In the genomic region with DNA sequence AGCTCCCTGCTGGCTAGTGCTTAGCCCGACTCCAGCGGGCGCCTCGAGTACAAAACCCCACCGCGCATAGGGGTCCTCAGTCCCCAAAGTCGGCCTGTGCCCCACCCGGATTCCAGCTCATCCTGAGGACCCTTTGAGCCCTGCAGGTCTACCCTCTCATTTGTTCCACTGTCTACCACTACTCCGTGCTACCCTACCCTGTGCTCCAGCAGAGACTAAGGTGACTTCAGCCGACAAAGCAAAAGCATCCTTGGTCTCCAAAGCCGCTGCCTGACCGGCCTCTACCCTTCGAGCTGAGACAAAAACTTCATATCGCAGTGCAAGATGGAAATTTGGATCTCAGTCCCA, we compare ENCODE assay signal across 8 mouse cellular contexts. TPM values are rescaled to one million over a fixed set of nuclear protein-coding genes. Genes with fewer than 3 reads are reported as not detected.
DNase-seq lines count a peak whose midpoint lies in the region; ATAC-seq and TF ChIP-seq lines count a peak whose summit lies in the region.

No protein-coding gene starts in this region.

- H3K4me1 ChIP-seq in kidney, embryonic 14.5 days (ENCODE audit: control insufficient read depth, insufficient read depth, low read length), result peaks cover 39% of the 10 kb centered on the region
- H3K4me1 ChIP-seq in bone marrow macrophage, adult 2 months (ENCODE audit: control insufficient read depth, insufficient read depth, low read length), result peaks cover 12% of the 10 kb centered on the region
- H3K4me1 ChIP-seq in hindbrain, embryonic 13.5 days (replicated peaks), result peaks cover 42% of the 10 kb centered on the region
- H3K4me1 ChIP-seq in midbrain, embryonic 12.5 days, result peaks cover 37% of the 10 kb centered on the region

- 11% methylated on average over 14 of the region's 14 CpGs for WGBS in kidney, embryonic 14.5 days
- WGBS in hindbrain, embryonic 13.5 days, result 11% methylated on average over 14 of the region's 14 CpGs
- 13% methylated on average over 14 of the region's 14 CpGs for WGBS in midbrain, embryonic 12.5 days

- ATAC-seq in kidney, embryonic 14.5 days (ENCODE audit: low FRiP score, low TSS enrichment), result no peak; the same call in 1 of the 2 replicates
- peak; percentile 58 for ATAC-seq in hindbrain, embryonic 13.5 days (ENCODE audit: low FRiP score)
- ATAC-seq in midbrain, embryonic 12.5 days (ENCODE audit: low FRiP score, low read depth), result peak; percentile 72
- ATAC-seq in CD4-positive, CD25-positive, alpha-beta regulatory T cell, adult 4 months, result no peak

- no peaks in the 10 kb centered on the region for H3K36me3 ChIP-seq in kidney, embryonic 14.5 days (ENCODE audit: control insufficient read depth, insufficient read depth, low read length)
- H3K36me3 ChIP-seq in hindbrain, embryonic 13.5 days, result no peaks in the 10 kb centered on the region
- H3K36me3 ChIP-seq in midbrain, embryonic 12.5 days, result no peaks in the 10 kb centered on the region

- H3K9ac ChIP-seq in kidney, embryonic 14.5 days (ENCODE audit: low read depth, low read length), result peak overlapping the region; percentile 82
- peak overlapping the region; percentile 80 for H3K9ac ChIP-seq in hindbrain, embryonic 13.5 days
- H3K9ac ChIP-seq in midbrain, embryonic 12.5 days (replicated peaks), result peak overlapping the region; percentile 79

- H3K9me3 ChIP-seq in kidney, embryonic 14.5 days (ENCODE audit: control insufficient read depth, low read length), result no peaks in the 10 kb centered on the region
- no peaks in the 10 kb centered on the region for H3K9me3 ChIP-seq in hindbrain, embryonic 13.5 days
- no peaks in the 10 kb centered on the region for H3K9me3 ChIP-seq in midbrain, embryonic 12.5 days

- peak overlapping the region; percentile 81 for H3K27ac ChIP-seq in kidney, embryonic 14.5 days (ENCODE audit: low read depth, low read length)
- no peak overlapping the region for H3K27ac ChIP-seq in bone marrow macrophage, adult 2 months (ENCODE audit: insufficient read depth, low read depth, low read length)
- H3K27ac ChIP-seq in hindbrain, embryonic 13.5 days, result peak overlapping the region; percentile 78
- H3K27ac ChIP-seq in midbrain, embryonic 12.5 days (replicated peaks), result peak overlapping the region; percentile 82

- peak overlapping the region; percentile 84 for H3K4me3 ChIP-seq in kidney, embryonic 14.5 days (ENCODE audit: low read length)
- peak overlapping the region; percentile 66 for H3K4me3 ChIP-seq in bone marrow macrophage, adult 2 months (ENCODE audit: insufficient read depth, low read length)
- peak overlapping the region; percentile 71 for H3K4me3 ChIP-seq in hindbrain, embryonic 13.5 days
- peak overlapping the region; percentile 89 for H3K4me3 ChIP-seq in midbrain, embryonic 12.5 days

- H3K27me3 ChIP-seq in kidney, embryonic 14.5 days (ENCODE audit: control insufficient read depth, insufficient read depth, low read length), result no peaks in the 10 kb centered on the region
- H3K27me3 ChIP-seq in hindbrain, embryonic 13.5 days, result peaks cover under 1% of the 10 kb centered on the region
- H3K27me3 ChIP-seq in midbrain, embryonic 12.5 days, result 0 out of 2 replicates have a peak, but pooled peaks cover 3% of the 10 kb centered on the region

- peak overlapping the region; percentile 88 for H3K4me2 ChIP-seq in kidney, embryonic 14.5 days (replicated peaks; ENCODE audit: low read depth, low read length)
- peak overlapping the region; percentile 77 for H3K4me2 ChIP-seq in hindbrain, embryonic 13.5 days
- H3K4me2 ChIP-seq in midbrain, embryonic 12.5 days (replicated peaks), result peak overlapping the region; percentile 75

- no peak for TF ChIP-seq POLR2A in bone marrow macrophage, adult 2 months (IDR thresholded peaks at IDR 0.05; ENCODE audit: borderline replicate concordance, low read depth, low read length)

- DNase-seq in kidney, adult 11 months, result no peak
- no peak for DNase-seq in MN1 (ENCODE audit: low spot score)
- no peak for DNase-seq in spleen, adult 18-20 months

- TF ChIP-seq CTCF in bone marrow macrophage, adult 2 months (IDR thresholded peaks at IDR 0.05; ENCODE audit: low read depth, low read length), result no peak

RNA-seq across cellular contexts. Expression of gene Rilpl1, which starts 0.4 kb away (rescaled TPM):
- polyA plus RNA-seq in kidney, embryonic 14.5 days (2014; fragmentation: Nextera tagmentation; extraction: Ambion mirVana), result 21.9 and 26.1 TPM in 2 replicates
- 2.4 and 2.8 TPM in 2 replicates for polyA plus RNA-seq in bone marrow macrophage, adult 2 months (2012; ENCODE audit: insufficient read depth, insufficient read length, missing spikeins)
- polyA plus RNA-seq in hindbrain, embryonic 13.5 days (2015; fragmentation: Nextera tagmentation; extraction: Ambion mirVana), result 11.5 and 12.1 TPM in 2 replicates
- polyA plus RNA-seq in midbrain, embryonic 12.5 days (2016; fragmentation: Nextera tagmentation; extraction: Ambion mirVana), result 17.0 and 17.6 TPM in 2 replicates
- 1 to 10 TPM in 1 of 2 experiments, under 1 TPM in 1; 0.62 to 1.1 TPM for polyA plus RNA-seq in CD4-positive, CD25-positive, alpha-beta regulatory T cell, adult 4 months (2017; shearing (Covaris generic))

RNA-seq across cellular contexts. Expression of gene Tmed2, which starts 8.9 kb away (rescaled TPM):
- polyA plus RNA-seq in kidney, embryonic 14.5 days (2014; fragmentation: Nextera tagmentation; extraction: Ambion mirVana), result 457 and 564 TPM in 2 replicates
- 339 and 358 TPM in 2 replicates for polyA plus RNA-seq in bone marrow macrophage, adult 2 months (2012; ENCODE audit: insufficient read depth, insufficient read length, missing spikeins)
- polyA plus RNA-seq in hindbrain, embryonic 13.5 days (2015; fragmentation: Nextera tagmentation; extraction: Ambion mirVana), result 360 and 367 TPM in 2 replicates
- polyA plus RNA-seq in midbrain, embryonic 12.5 days (2016; fragmentation: Nextera tagmentation; extraction: Ambion mirVana), result 376 and 388 TPM in 2 replicates
- polyA plus RNA-seq in CD4-positive, CD25-positive, alpha-beta regulatory T cell, adult 4 months (2017; shearing (Covaris generic)), result 10 to 100 TPM; 35.7 to 51.2 TPM

RNA-seq across cellular contexts. Expression of gene Ddx55, which starts 21.1 kb away (rescaled TPM):
- polyA plus RNA-seq in kidney, embryonic 14.5 days (2014; fragmentation: Nextera tagmentation; extraction: Ambion mirVana), result 14.0 and 17.3 TPM in 2 replicates
- 9.2 and 11.8 TPM in 2 replicates for polyA plus RNA-seq in bone marrow macrophage, adult 2 months (2012; ENCODE audit: insufficient read depth, insufficient read length, missing spikeins)
- 26.4 and 27.5 TPM in 2 replicates for polyA plus RNA-seq in hindbrain, embryonic 13.5 days (2015; fragmentation: Nextera tagmentation; extraction: Ambion mirVana)
- 21.0 and 22.0 TPM in 2 replicates for polyA plus RNA-seq in midbrain, embryonic 12.5 days (2016; fragmentation: Nextera tagmentation; extraction: Ambion mirVana)
- 10 to 100 TPM; 17.2 to 22.9 TPM for polyA plus RNA-seq in CD4-positive, CD25-positive, alpha-beta regulatory T cell, adult 4 months (2017; shearing (Covaris generic))

RNA-seq across cellular contexts. Expression of gene Eif2b1, which starts 47.4 kb away (rescaled TPM):
- 84.8 and 85.1 TPM in 2 replicates for polyA plus RNA-seq in kidney, embryonic 14.5 days (2014; fragmentation: Nextera tagmentation; extraction: Ambion mirVana)
- polyA plus RNA-seq in bone marrow macrophage, adult 2 months (2012; ENCODE audit: insufficient read depth, insufficient read length, missing spikeins), result 17.9 and 19.1 TPM in 2 replicates
- polyA plus RNA-seq in hindbrain, embryonic 13.5 days (2015; fragmentation: Nextera tagmentation; extraction: Ambion mirVana), result 65.7 and 72.0 TPM in 2 replicates
- polyA plus RNA-seq in midbrain, embryonic 12.5 days (2016; fragmentation: Nextera tagmentation; extraction: Ambion mirVana), result 71.2 and 75.7 TPM in 2 replicates
- 10 to 100 TPM; 45.0 to 45.7 TPM for polyA plus RNA-seq in CD4-positive, CD25-positive, alpha-beta regulatory T cell, adult 4 months (2017; shearing (Covaris generic))

RNA-seq across cellular contexts. Expression of gene Gtf2h3, which starts 47.4 kb away (rescaled TPM):
- 73.7 and 79.8 TPM in 2 replicates for polyA plus RNA-seq in kidney, embryonic 14.5 days (2014; fragmentation: Nextera tagmentation; extraction: Ambion mirVana)
- 9.6 and 10.1 TPM in 2 replicates for polyA plus RNA-seq in bone marrow macrophage, adult 2 months (2012; ENCODE audit: insufficient read depth, insufficient read length, missing spikeins)
- polyA plus RNA-seq in hindbrain, embryonic 13.5 days (2015; fragmentation: Nextera tagmentation; extraction: Ambion mirVana), result 50.3 TPM in 2 replicates
- polyA plus RNA-seq in midbrain, embryonic 12.5 days (2016; fragmentation: Nextera tagmentation; extraction: Ambion mirVana), result 72.4 and 74.3 TPM in 2 replicates
- polyA plus RNA-seq in CD4-positive, CD25-positive, alpha-beta regulatory T cell, adult 4 months (2017; shearing (Covaris generic)), result 10 to 100 TPM; 57.1 to 69.8 TPM

Comparison
In these comparisons a context has a peak if more than half of its experiments do, and no peak if none do; other contexts are left out.
1. ATAC-seq: peak in hindbrain, embryonic 13.5 days (single experiment) and midbrain, embryonic 12.5 days (single experiment); none in kidney, embryonic 14.5 days (single experiment) and CD4-positive, CD25-positive, alpha-beta regulatory T cell, adult 4 months (single experiment).
2. Peak in every context shown above with its lines, with median percentiles within 50 percentile points of each other: H3K4me2 ChIP-seq, H3K4me3 ChIP-seq and H3K9ac ChIP-seq.